21 mouse cellular contexts compared by ENCODE assay signal in the genomic region with DNA sequence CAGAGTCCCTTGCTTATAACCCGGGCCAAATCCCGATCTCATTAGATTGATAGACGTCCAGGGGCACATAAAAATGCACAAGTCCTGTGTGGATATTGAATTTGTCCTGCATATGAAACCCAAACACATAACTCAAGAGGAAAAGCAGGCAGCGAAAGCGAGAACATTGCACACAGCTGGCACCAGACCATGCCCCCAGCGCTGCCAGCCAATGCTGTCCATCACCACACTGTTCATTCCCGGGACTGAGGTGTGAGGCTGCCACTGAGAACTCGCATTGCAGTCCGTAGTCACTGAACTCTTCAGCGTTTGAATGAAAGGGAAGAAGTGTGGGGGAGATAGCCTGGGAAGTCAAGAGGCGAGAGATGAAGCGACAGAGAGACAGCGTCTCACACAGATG. TPM values are rescaled to one million over a fixed set of nuclear protein-coding genes. Genes with fewer than 3 reads are reported as not detected.
DNase-seq lines count a peak whose midpoint lies in the region; ATAC-seq and TF ChIP-seq lines count a peak whose summit lies in the region.
"Had no signal": no experiment of that assay in that cellular context is flagged by ENCODE, and none has a peak within 500 bp of the region (broad histone marks: within the 10 kb centered on the region; RNA-seq: fewer than 3 reads in every experiment).

No protein-coding gene starts in this region.

- no peak overlapping the region for H3K27ac ChIP-seq in forebrain, postnatal 0 days (ENCODE audit: low read depth, low read length)
- no peak overlapping the region for H3K27ac ChIP-seq in forebrain, embryonic 15.5 days (replicated peaks)
- no peak overlapping the region for H3K27ac ChIP-seq in hindbrain, postnatal 0 days
- H3K27ac ChIP-seq in hindbrain, embryonic 14.5 days = no peak overlapping the region
- H3K27ac ChIP-seq: embryonic facial prominence, embryonic 13.5 days; forebrain, embryonic 12.5 days; hindbrain, embryonic 10.5 days; hindbrain, embryonic 15.5 days had no signal

- TF ChIP-seq CTCF in forebrain, postnatal 0 days (IDR thresholded peaks at IDR 0.05; ENCODE audit: low read depth) = no peak
- TF ChIP-seq CTCF in hindbrain, postnatal 0 days (IDR thresholded peaks at IDR 0.05; ENCODE audit: low read depth) = no peak

- peak; percentile 52 for DNase-seq in adrenal gland, postnatal 10 days
- no peak for DNase-seq in adrenal gland, postnatal 4 days (ENCODE audit: low spot score in 2 of 2)
- DNase-seq in forebrain, postnatal 0 days = peak; percentile 14
- peak; percentile 30 for DNase-seq in hindbrain, postnatal 0 days (ENCODE audit: low spot score)
- DNase-seq in hindbrain, embryonic 14.5 days (ENCODE audit: low spot score) = no peak
- peak; percentile 4 for DNase-seq in adrenal gland, postnatal 25 days
- DNase-seq in kidney, postnatal 14 days = no peak
- DNase-seq: cerebellum, adult 11 months; cerebellum, adult 9-10 months; cerebellum, postnatal 36 days; kidney, adult 8-10 months had no signal

- H3K9me3 ChIP-seq in forebrain, postnatal 0 days (ENCODE audit: low read length) = no peaks in the 10 kb centered on the region
- no peaks in the 10 kb centered on the region for H3K9me3 ChIP-seq in forebrain, embryonic 15.5 days
- no peaks in the 10 kb centered on the region for H3K9me3 ChIP-seq in hindbrain, postnatal 0 days (ENCODE audit: low read length)
- H3K9me3 ChIP-seq in hindbrain, embryonic 14.5 days (ENCODE audit: control insufficient read depth, low read length) = no peaks in the 10 kb centered on the region
- H3K9me3 ChIP-seq: embryonic facial prominence, embryonic 13.5 days; forebrain, embryonic 12.5 days; heart, embryonic 12.5 days; hindbrain, embryonic 10.5 days; hindbrain, embryonic 15.5 days had no signal

- H3K36me3 ChIP-seq in forebrain, postnatal 0 days (ENCODE audit: insufficient read depth) = no peaks in the 10 kb centered on the region
- H3K36me3 ChIP-seq in forebrain, embryonic 15.5 days = no peaks in the 10 kb centered on the region
- H3K36me3 ChIP-seq in hindbrain, postnatal 0 days (ENCODE audit: insufficient read depth, low read length) = no peaks in the 10 kb centered on the region
- no peaks in the 10 kb centered on the region for H3K36me3 ChIP-seq in hindbrain, embryonic 14.5 days (replicated peaks; ENCODE audit: control insufficient read depth, insufficient read depth)
- H3K36me3 ChIP-seq: embryonic facial prominence, embryonic 13.5 days; forebrain, embryonic 12.5 days; heart, embryonic 12.5 days; hindbrain, embryonic 10.5 days; hindbrain, embryonic 15.5 days had no signal

- no peaks in the 10 kb centered on the region for H3K27me3 ChIP-seq in forebrain, postnatal 0 days (ENCODE audit: insufficient read depth, low read length)
- no peaks in the 10 kb centered on the region for H3K27me3 ChIP-seq in forebrain, embryonic 15.5 days
- no peaks in the 10 kb centered on the region for H3K27me3 ChIP-seq in hindbrain, postnatal 0 days (ENCODE audit: insufficient read depth, low read length)
- no peaks in the 10 kb centered on the region for H3K27me3 ChIP-seq in hindbrain, embryonic 14.5 days (ENCODE audit: control insufficient read depth, insufficient read depth, low read length)
- H3K27me3 ChIP-seq: forebrain, embryonic 12.5 days; hindbrain, embryonic 15.5 days had no signal

- WGBS in forebrain, postnatal 0 days = 51% methylated on average over 13 of the region's 13 CpGs
- 67% methylated on average over 13 of the region's 13 CpGs for WGBS in forebrain, embryonic 15.5 days
- WGBS in hindbrain, postnatal 0 days = 59% methylated on average over 13 of the region's 13 CpGs
- WGBS in hindbrain, embryonic 14.5 days = 75% methylated on average over 13 of the region's 13 CpGs

- H3K4me1 ChIP-seq in forebrain, postnatal 0 days (ENCODE audit: insufficient read depth) = peaks cover 4% of the 10 kb centered on the region; the same call in 1 of the 2 replicates
- H3K4me1 ChIP-seq in forebrain, embryonic 15.5 days = peaks cover 26% of the 10 kb centered on the region
- no peaks in the 10 kb centered on the region for H3K4me1 ChIP-seq in hindbrain, postnatal 0 days (ENCODE audit: insufficient read depth, low read length)
- H3K4me1 ChIP-seq in hindbrain, embryonic 14.5 days (replicated peaks; ENCODE audit: control insufficient read depth, insufficient read depth, low read length) = peaks cover 7% of the 10 kb centered on the region; the same call in 1 of the 2 replicates
- H3K4me1 ChIP-seq: heart, embryonic 12.5 days; hindbrain, embryonic 10.5 days had no signal

- no peak for ATAC-seq in forebrain, postnatal 0 days
- no peak for ATAC-seq in forebrain, embryonic 15.5 days (replicated peaks)
- ATAC-seq in hindbrain, postnatal 0 days = no peak
- ATAC-seq in hindbrain, embryonic 14.5 days (ENCODE audit: low FRiP score) = no peak
- ATAC-seq: inflammation-experienced regulatory T-cells, adult 6 months; intestine, postnatal 0 days had no signal

- no peak overlapping the region for H3K9ac ChIP-seq in forebrain, postnatal 0 days
- no peak overlapping the region for H3K9ac ChIP-seq in forebrain, embryonic 15.5 days (replicated peaks)
- H3K9ac ChIP-seq in hindbrain, postnatal 0 days (replicated peaks; ENCODE audit: low read length) = no peak overlapping the region
- no peak overlapping the region for H3K9ac ChIP-seq in hindbrain, embryonic 14.5 days
- H3K9ac ChIP-seq: embryonic facial prominence, embryonic 13.5 days; forebrain, embryonic 12.5 days; heart, embryonic 12.5 days; hindbrain, embryonic 15.5 days had no signal

- H3K4me2 ChIP-seq in forebrain, postnatal 0 days (ENCODE audit: low read depth) = no peak overlapping the region
- H3K4me2 ChIP-seq in forebrain, embryonic 15.5 days (replicated peaks) = no peak overlapping the region
- no peak overlapping the region for H3K4me2 ChIP-seq in hindbrain, postnatal 0 days (ENCODE audit: low read depth, low read length)
- H3K4me2 ChIP-seq in hindbrain, embryonic 14.5 days (replicated peaks) = no peak overlapping the region
- H3K4me2 ChIP-seq: embryonic facial prominence, embryonic 13.5 days; forebrain, embryonic 12.5 days; heart, embryonic 12.5 days; hindbrain, embryonic 15.5 days had no signal

- H3K4me3 ChIP-seq in forebrain, postnatal 0 days (ENCODE audit: low read depth, low read length) = no peak overlapping the region
- no peak overlapping the region for H3K4me3 ChIP-seq in forebrain, embryonic 15.5 days
- no peak overlapping the region for H3K4me3 ChIP-seq in hindbrain, postnatal 0 days (ENCODE audit: low read length)
- no peak overlapping the region for H3K4me3 ChIP-seq in hindbrain, embryonic 14.5 days (replicated peaks; ENCODE audit: low read length)
- H3K4me3 ChIP-seq: embryonic facial prominence, embryonic 13.5 days; forebrain, embryonic 12.5 days; heart, embryonic 12.5 days; hindbrain, embryonic 10.5 days; hindbrain, embryonic 15.5 days had no signal

RNA-seq across cellular contexts. Expression of a gene that starts 14.1 kb away (rescaled TPM):
- under 1 TPM; 0.12 to 0.18 TPM for total RNA-seq in adrenal gland, postnatal 10 days (2021)
- total RNA-seq in adrenal gland, postnatal 4 days (2021) = under 1 TPM; 0.39 to 0.56 TPM
- 0.43 and 0.46 TPM in 2 replicates for total RNA-seq in forebrain, postnatal 0 days (2014; rRNA removed)
- polyA plus RNA-seq in forebrain, postnatal 0 days (2015; fragmentation: Nextera tagmentation; extraction: Ambion mirVana) = 0.31 and 0.36 TPM in 2 replicates
- 0.36 and 0.41 TPM in 2 replicates for polyA plus RNA-seq in forebrain, embryonic 15.5 days (2015; fragmentation: Nextera tagmentation; extraction: Ambion mirVana)
- total RNA-seq in hindbrain, postnatal 0 days (2014; rRNA removed) = 0.16 and 0.43 TPM in 2 replicates
- 0.39 and 0.43 TPM in 2 replicates for polyA plus RNA-seq in hindbrain, postnatal 0 days (2015; fragmentation: Nextera tagmentation; extraction: Ambion mirVana)
- 0.63 and 0.72 TPM in 2 replicates for polyA plus RNA-seq in hindbrain, embryonic 14.5 days (2014; fragmentation: Nextera tagmentation; extraction: Ambion mirVana)
- total RNA-seq in adrenal gland, postnatal 25 days (2021) = 0.27 TPM in 1 of 2 replicates, not detected in the other
- total RNA-seq: granulocyte monocyte progenitor cell, adult 5-6 weeks; MEL had no signal
- polyA plus RNA-seq: inflammation-experienced regulatory T-cells, adult 6 months had no signal

Comparison
In these comparisons a context has a peak if more than half of its experiments do, and no peak if none do; other contexts are left out.
1. DNase-seq: peak in adrenal gland, postnatal 10 days (single experiment), forebrain, postnatal 0 days (single experiment), hindbrain, postnatal 0 days (single experiment) and adrenal gland, postnatal 25 days (single experiment); none in adrenal gland, postnatal 4 days (0 of 2), hindbrain, embryonic 14.5 days (single experiment) and kidney, postnatal 14 days (single experiment).